Mouse (Mus musculus) heart, postnatal 25 days (tissue): Measurements from ENCODE around the gene Rdm1. TPM values are rescaled to one million over a fixed set of nuclear protein-coding genes. Genes with fewer than 3 reads are reported as not detected.
A peak's percentile ranks its signal among the peaks of the same experiment; 100 is the strongest.
"Not testable (repeated sequence)": the region's sequence is repeated elsewhere in the genome, so short reads cannot be mapped to it uniquely, and the experiment has no call there.

Experiments used
- DNase-seq: peaks from one replicate; pipeline ENCODE4 v3.0.0; 2022; ENCODE audit warnings: low spot score
- intact Hi-C: fragments of 180-260 bp; cut with DNase I; formaldehyde crosslinking; loops from one replicate; pipeline ENCODE4 v1.15.1; 2025
- total RNA-seq, 2 experiments: library from RNA; stranded (reverse); gene quantifications; 2 replicates each; pipeline ENCODE4 v1.2.3; 2021

Gene Rdm1
- 10 to 100 TPM; 39.1 to 39.3 TPM for total RNA-seq

- peak; percentile 53 for DNase-seq
- intact Hi-C loops = no loop called here
Observed at GRCm38 (mm10) chr11:101626995-101627856, at the start of gene Rdm1. TSS of gene Rdm1 (plus strand) at chr11:101627195.

GRCm38 (mm10) chr11:101581081-101581764, 45.8 kb upstream of the Rdm1 start:
- intact Hi-C loops = no loop called here
- no peak for DNase-seq

- intact Hi-C loops = no loop called here
- DNase-seq = peak; percentile 26
Observed at GRCm38 (mm10) chr11:101582054-101583035, 44.6 kb upstream of the Rdm1 start, which contains the start of gene Tmem106a. TSS of gene Tmem106a (plus strand) at chr11:101582242.

GRCm38 (mm10) chr11:101583205-101583604, 43.8 kb upstream of the Rdm1 start:
- no peak for DNase-seq
- intact Hi-C loops = no loop called here

- DNase-seq, intact Hi-C loops: not testable (repeated sequence)
Observed at GRCm38 (mm10) chr11:101585031-101585430, 42.0 kb upstream of the Rdm1 start.

GRCm38 (mm10) chr11:101585805-101586204, 41.2 kb upstream of the Rdm1 start:
- intact Hi-C loops = no loop called here
- DNase-seq = no peak

GRCm38 (mm10) chr11:101587676-101588075, 39.3 kb upstream of the Rdm1 start:
- DNase-seq = no peak
- intact Hi-C loops = no loop called here

GRCm38 (mm10) chr11:101588868-101589267, 38.1 kb upstream of the Rdm1 start:
- DNase-seq = no peak
- intact Hi-C loops = no loop called here

GRCm38 (mm10) chr11:101589444-101589843, 37.6 kb upstream of the Rdm1 start:
- DNase-seq = no peak
- intact Hi-C loops = no loop called here

GRCm38 (mm10) chr11:101589989-101590624, 36.9 kb upstream of the Rdm1 start:
- intact Hi-C loops = no loop called here
- DNase-seq = no peak

GRCm38 (mm10) chr11:101599156-101599555, 27.8 kb upstream of the Rdm1 start, which contains the start of gene Gm11634:
TSS of gene Gm11634 (minus strand) at chr11:101599256.
- intact Hi-C loops = no loop called here
- no peak for DNase-seq

- intact Hi-C loops = no loop called here
- DNase-seq = no peak
Observed at GRCm38 (mm10) chr11:101602491-101602890, 24.5 kb upstream of the Rdm1 start.

- DNase-seq = no peak
- intact Hi-C loops = no loop called here
Observed at GRCm38 (mm10) chr11:101604116-101604515, 22.9 kb upstream of the Rdm1 start.

- peak; percentile 13 for DNase-seq
- intact Hi-C loops = not testable (repeated sequence)
Observed at GRCm38 (mm10) chr11:101604531-101605453, 22.2 kb upstream of the Rdm1 start.

GRCm38 (mm10) chr11:101607134-101607533, 19.9 kb upstream of the Rdm1 start:
- DNase-seq, intact Hi-C loops: not testable (repeated sequence)

GRCm38 (mm10) chr11:101610445-101610844, 16.6 kb upstream of the Rdm1 start:
- no peak for DNase-seq
- intact Hi-C loops = no loop called here

GRCm38 (mm10) chr11:101613596-101613995, 13.4 kb upstream of the Rdm1 start:
- no peak for DNase-seq
- intact Hi-C loops = no loop called here

- intact Hi-C loops = no loop called here
- DNase-seq = no peak
Observed at GRCm38 (mm10) chr11:101614116-101614515, 12.9 kb upstream of the Rdm1 start.
